Mouse (Mus musculus) liver, postnatal 0 days (tissue): ENCODE data around the gene Col6a4.

Experiments
- CTCF ChIP-seq: sonication (generic); IDR thresholded peaks from 2 replicates; pipeline ENCODE4 v1.5.1; 2016; ENCODE audit warnings: antibody characterized with exemption, low read depth
- EP300 ChIP-seq: IDR thresholded peaks from 2 replicates; pipeline ENCODE4 v1.6.1; 2016; ENCODE audit warnings: antibody characterized with exemption, low read depth, mild to moderate bottlenecking

- TF ChIP-seq CTCF (no peak), EP300 (no peak)
These were observed 15.1 kb downstream of the Col6a4 start for GRCm38 (mm10) chr9:106081528-106081927.
